Mouse (Mus musculus): ENCODE data around the gene Zfp423. TPM values are rescaled to one million over a fixed set of nuclear protein-coding genes. Genes with fewer than 3 reads are reported as not detected.

Zfp423 gene
- total RNA-seq, 1 experiment from 2014 or later = 22.0 TPM

Other genes starting within 250 kb of the Zfp423 start
- 30.5 and 32.6 TPM in 2 replicates for gene Cnep1r1, start 159.2 kb upstream of the Zfp423 start, total RNA-seq (2021)
- 31.8 and 32.3 TPM in 2 replicates for gene Heatr3, start 178.3 kb upstream of the Zfp423 start, total RNA-seq (2021)
- gene Tent4b, start 239.6 kb upstream of the Zfp423 start, total RNA-seq (2021) = 32.0 and 32.5 TPM in 2 replicates